Mouse (Mus musculus) layer of hippocampus, adult 18-20 months (tissue): Measurements from ENCODE around the gene Dscaml1. TPM values are rescaled to one million over a fixed set of nuclear protein-coding genes. Genes with fewer than 3 reads are reported as not detected.
A peak's percentile ranks its signal among the peaks of the same experiment; 100 is the strongest.

Source experiments
- DNase-seq, 2 experiments: peaks; one replicate each; pipeline ENCODE4 v3.0.0; 2022; ENCODE audit warnings: low spot score in 2 of 2
- total RNA-seq, 2 experiments: library from RNA; stranded (reverse); gene quantifications; 2 replicates each; pipeline ENCODE4 v1.2.3; 2021

Gene Dscaml1
- total RNA-seq, 2 experiments from 2014 or later = 81.6 to 85.3 TPM

- DNase-seq = no peak
These were observed 78.5 kb downstream of the Dscaml1 start for GRCm38 (mm10) chr9:45504977-45505376.

GRCm38 (mm10) chr9:45505487-45505939, 79.1 kb downstream of the Dscaml1 start:
- no peak for DNase-seq

DNA sequence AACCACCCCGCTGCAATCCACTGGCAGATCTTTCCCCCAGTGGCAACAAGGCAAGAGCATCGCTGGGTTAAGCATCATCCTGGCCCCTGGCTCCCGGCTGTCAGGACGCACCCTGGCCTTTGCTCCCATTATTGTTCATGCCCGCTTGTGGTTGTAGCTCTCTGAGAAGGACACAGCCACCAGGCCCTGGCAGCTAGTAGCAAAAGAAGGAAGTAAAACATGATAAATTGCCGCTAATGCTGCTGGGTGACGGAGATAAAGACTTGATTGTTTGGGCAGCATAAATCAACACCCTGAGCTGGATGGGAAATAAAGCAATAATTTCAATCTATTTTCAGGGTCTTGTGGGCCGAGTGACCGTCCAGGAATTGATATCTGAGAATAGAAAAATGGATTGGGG, 81.1 kb downstream of the Dscaml1 start:
- DNase-seq = no peak

- DNase-seq = no peak
These were observed 84.5 kb downstream of the Dscaml1 start for GRCm38 (mm10) chr9:45510806-45511546.

DNA sequence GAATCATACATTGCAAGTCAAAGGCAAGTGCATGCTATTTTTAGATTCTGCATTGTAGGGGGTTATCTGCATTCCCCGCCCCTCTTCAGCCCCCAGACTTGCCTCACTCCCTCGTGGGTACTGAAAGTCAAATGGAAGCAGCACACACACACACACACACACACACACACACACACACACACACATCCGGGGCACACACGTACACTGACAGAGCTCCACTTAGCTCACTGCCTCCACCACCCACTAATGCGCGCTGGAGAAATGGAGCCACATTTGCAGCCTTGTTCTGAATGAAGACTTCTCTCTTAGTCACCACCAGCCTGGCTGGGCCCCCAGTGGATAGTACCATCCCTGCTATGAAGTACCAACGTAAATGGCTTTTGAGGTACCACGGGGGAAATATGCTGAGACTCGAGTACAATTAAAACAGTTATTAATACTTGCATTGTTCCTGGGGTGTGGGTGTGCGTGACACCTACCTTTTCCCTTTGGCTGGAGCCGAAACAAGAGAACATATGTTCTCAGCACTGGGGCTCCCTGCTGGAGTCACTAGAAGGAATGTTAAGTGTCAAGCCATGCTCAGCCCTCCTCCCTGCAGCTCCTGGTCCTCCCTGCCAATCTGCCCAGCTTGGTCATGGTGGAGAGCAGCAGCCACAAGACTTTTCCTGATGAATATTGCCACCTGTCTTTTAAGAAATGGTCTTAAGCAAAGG, 91.7 kb downstream of the Dscaml1 start:
- peak; percentile 45 to 74 for DNase-seq

- DNase-seq = no peak
These were observed 93.4 kb downstream of the Dscaml1 start for GRCm38 (mm10) chr9:45519841-45520240.

DNA sequence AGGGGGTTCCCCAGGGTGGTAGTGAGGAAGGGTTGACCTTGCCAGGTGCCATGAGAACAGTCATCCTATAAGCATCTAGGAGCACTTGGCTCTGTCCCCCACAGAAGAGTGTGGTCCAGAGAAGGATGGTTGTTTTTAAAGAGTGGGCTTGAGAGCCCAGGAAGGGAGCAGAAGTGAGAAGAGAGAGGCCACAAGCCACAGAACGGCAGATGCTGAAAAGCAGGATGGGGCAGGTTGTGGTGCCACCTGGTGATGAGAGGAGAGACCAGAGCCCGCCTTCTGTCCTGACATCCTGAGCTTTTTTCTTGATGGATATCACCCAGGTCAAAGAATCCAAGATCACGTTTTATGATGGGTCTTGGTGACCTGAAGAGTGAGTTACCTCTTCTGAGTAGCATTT, 96.4 kb downstream of the Dscaml1 start:
- no peak for DNase-seq

GRCm38 (mm10) chr9:45524505-45524904, 98.1 kb downstream of the Dscaml1 start:
- no peak for DNase-seq

- DNase-seq = no peak
These were observed 106.8 kb downstream of the Dscaml1 start for GRCm38 (mm10) chr9:45533253-45533652.

GRCm38 (mm10) chr9:45534472-45534988, 108.1 kb downstream of the Dscaml1 start:
- DNase-seq = no peak

DNA sequence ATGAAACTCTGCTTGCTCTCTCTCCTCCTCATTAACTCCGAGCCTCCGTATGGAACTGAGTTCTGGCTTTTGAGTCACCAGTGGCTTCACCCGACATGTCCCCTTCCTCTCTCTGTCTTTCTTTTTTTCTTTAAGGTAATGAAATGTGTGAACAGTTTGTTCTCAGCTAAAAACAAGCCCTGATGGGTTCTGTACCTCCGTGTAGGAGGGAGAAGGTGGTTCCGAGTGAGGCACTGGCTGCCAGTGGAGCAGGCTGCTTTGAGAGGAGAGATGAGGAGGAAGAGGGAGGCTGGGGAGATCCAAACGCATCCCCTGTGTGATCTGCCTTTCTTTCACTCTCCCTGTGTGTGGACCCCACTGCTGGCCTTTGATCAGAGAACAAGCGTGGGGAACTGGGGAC, 111.2 kb downstream of the Dscaml1 start:
- DNase-seq = no peak

DNA sequence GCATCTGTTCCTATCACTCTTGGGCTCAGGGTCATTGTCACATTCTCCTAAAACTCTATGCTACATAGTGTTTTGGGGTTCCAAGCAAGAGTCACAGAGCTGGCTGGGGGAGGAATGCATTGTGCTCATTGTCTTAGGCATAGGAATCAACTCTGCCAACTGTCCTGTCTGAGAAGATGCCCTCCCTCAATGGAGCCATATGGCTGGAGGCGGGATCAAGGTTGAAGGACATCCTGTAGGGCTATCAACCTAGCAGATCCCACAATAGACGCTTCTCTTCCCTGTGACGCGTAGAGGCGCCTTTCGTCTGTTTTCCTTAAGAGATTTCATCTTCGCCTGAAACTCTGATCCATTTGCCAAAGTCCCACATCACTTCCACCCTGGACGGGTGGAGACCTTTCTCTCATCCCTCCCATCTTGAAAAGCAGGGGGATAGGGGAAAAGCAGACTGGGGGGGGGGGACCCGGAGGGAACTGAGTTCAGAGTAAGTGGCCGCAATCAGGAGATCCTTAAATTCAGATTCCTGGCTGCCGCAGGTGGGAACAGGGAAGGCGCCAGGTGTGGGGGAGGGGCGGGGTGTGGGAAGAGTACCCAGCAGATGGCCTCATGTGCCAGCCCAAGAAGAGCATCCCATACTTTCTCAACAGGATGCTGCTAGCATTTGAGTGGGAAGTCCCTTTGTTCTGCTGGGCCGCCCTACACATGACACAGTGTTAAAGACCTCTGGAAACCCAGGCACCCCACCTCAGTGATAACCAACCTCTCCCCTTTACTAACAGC, 113.0 kb downstream of the Dscaml1 start:
- no peak for DNase-seq

GRCm38 (mm10) chr9:45546024-45546638, 119.7 kb downstream of the Dscaml1 start:
- peak in 1 of 2 experiments; percentile 75 for DNase-seq

DNA sequence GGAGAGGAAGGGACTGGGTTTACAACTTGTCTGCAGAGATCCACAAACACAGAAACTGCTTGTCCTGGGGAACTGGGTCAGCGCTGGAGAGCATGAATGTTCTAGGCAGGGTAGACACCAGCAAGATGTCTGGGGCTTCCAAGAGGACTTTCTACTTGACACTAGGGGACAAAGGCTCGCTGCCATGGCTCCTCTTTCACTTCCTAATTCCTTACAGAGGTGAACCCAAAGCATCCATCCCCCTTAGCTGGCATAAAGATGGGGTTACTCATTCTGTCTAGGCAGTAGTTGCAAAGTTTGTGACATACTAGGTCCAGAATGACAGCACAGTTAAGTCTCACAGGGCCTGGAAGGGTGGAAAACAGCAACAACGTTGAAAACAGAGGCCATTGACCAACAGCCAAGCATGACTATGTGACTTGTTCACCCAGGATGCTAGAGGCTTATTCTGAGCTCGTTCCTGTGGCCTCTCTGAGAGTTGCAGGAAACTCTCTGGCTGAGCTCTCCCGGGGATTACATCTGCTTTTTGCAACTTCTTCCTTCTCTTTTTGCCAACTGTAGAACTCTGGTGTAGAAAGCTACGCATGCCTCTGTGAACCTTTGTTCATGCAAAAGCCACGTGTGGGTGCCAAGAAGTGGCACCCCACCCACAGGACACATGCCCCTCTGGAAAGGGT, 120.6 kb downstream of the Dscaml1 start:
- no peak for DNase-seq

DNA sequence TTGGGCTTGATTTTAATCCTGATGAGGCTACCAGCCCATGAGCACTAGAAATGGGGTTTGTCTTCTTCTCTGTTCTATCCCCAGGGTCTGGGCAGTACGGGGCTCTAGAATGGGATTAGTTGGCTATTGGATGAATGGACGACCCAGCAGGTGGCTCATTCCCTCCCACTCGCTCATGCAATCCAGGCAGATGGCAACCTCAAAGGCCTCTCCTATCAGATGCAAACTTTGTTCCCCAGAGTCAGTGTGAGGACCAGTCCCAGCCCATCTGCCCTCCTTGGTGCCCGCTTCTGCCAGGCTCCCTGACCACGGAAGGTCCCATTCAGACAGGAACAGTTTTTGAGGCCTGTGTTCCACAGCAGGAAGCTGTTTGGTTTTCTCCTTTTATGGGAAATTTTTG, 123.4 kb downstream of the Dscaml1 start:
- DNase-seq = no peak

DNA sequence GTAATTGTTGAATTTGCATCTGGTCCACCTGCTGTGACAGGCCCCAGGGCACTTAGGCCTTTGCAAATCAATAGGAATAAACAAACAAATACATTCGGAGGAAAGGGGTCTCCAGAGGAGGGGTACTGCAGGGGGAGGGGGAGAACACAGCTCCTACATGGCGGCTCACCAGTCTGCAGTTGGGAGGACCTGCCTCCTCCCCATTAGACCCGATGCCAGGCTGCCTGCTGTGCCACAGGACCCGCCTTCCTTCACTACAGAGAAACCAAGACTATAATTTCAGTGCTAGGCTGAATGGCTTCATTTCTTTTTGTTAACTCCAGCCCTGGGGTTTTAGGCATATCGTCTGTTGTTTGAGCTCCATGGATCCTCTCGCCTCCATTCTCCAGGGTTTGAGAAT, 123.8 kb downstream of the Dscaml1 start:
- no peak for DNase-seq

- no peak for DNase-seq
These were observed 124.2 kb downstream of the Dscaml1 start for GRCm38 (mm10) chr9:45550662-45551061.

- DNase-seq = no peak
These were observed 128.8 kb downstream of the Dscaml1 start for GRCm38 (mm10) chr9:45555036-45555826.

GRCm38 (mm10) chr9:45556882-45557281, 130.5 kb downstream of the Dscaml1 start:
- DNase-seq = no peak

DNA sequence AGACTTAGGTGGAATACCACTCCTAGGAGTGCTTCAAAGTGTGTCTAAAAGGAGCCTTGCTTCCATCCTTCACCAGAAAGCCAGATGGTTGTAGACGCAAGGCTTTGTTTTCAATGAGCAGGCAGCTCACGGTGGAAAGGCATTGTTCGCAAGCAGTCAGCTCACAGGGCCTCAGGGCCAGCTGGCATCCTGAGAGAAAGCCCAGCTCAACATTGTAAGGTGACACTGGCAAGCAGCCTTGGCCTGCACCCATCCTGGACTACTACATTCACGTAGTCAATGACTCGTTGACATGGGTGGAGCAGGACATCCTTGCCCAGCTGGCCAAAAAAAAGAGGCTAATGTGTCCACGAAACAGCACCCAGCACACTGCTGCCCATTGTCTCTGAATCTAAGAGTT, 134.6 kb downstream of the Dscaml1 start:
- DNase-seq = no peak
